ENCODE assay signal across 7 mouse cellular contexts in the genomic region with DNA sequence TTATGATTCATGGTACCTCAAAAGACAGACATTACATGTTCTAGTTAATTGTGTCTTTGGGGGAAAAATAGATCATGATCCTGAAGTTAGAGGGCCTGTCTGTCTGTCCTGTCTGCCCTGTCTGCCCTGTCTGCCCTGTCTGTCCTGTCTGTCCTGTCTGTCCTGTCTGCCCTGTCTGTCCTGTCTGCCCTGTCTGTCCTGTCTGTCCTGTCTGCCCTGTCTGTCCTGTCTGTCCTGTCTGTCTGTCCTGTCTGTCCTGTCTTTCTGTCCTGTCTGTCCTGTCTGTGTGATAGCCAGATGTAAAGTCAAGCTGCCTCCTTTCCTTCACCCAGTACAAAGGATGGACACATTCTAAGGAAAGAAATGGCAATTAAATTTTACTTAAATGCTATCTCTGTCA. TPM values are rescaled to one million over a fixed set of nuclear protein-coding genes. Genes with fewer than 3 reads are reported as not detected.
DNase-seq lines count a peak whose midpoint lies in the region; ATAC-seq and TF ChIP-seq lines count a peak whose summit lies in the region.

No protein-coding gene starts in this region.

- H3K27me3 ChIP-seq in hindbrain, embryonic 11.5 days (ENCODE audit: control insufficient read depth, insufficient read depth, low read length): no peaks in the 10 kb centered on the region
- H3K27me3 ChIP-seq in cerebellum, adult 2 months (ENCODE audit: control insufficient read depth, insufficient read depth, low read length): no peaks in the 10 kb centered on the region

- no peak overlapping the region for H3K27ac ChIP-seq in hindbrain, embryonic 11.5 days (ENCODE audit: low read depth, low read length)
- H3K27ac ChIP-seq in cerebellum, adult 2 months (ENCODE audit: insufficient read depth, low read length): no peak overlapping the region

- ATAC-seq in hindbrain, embryonic 11.5 days (ENCODE audit: low FRiP score): peak; percentile 87
- peak; percentile 94 for ATAC-seq in megakaryocyte-erythroid progenitor cell, adult 5-6 weeks (replicated peaks; ENCODE audit: low FRiP score, low TSS enrichment, poor library complexity, severe bottlenecking)

- peak; percentile 16 for DNase-seq in MN1 (ENCODE audit: low spot score)
- DNase-seq in c-Kit-positive CD71-positive TER-119-negative erythroid progenitor cells, embryonic 14.5 days (ENCODE audit: low read depth): peak; percentile 1
- peak; percentile 56 for DNase-seq in hindbrain, embryonic 11.5 days (ENCODE audit: low spot score)
- DNase-seq in adrenal gland, postnatal 25 days: no peak
- DNase-seq in cerebellum, adult 2 months: no peak
- no peak for DNase-seq in left cerebral cortex, adult 8-10 months (ENCODE audit: low spot score in 2 of 2)

- no peak overlapping the region for H3K9ac ChIP-seq in hindbrain, embryonic 11.5 days (ENCODE audit: low read depth, low read length)

- H3K4me2 ChIP-seq in hindbrain, embryonic 11.5 days (replicated peaks; ENCODE audit: low read depth, low read length): no peak overlapping the region

- no peak for TF ChIP-seq POLR2A in cerebellum, adult 2 months (IDR thresholded peaks at IDR 0.05; ENCODE audit: borderline replicate concordance, insufficient read depth, low read length)

- H3K36me3 ChIP-seq in hindbrain, embryonic 11.5 days (ENCODE audit: control insufficient read depth, insufficient read depth, low read length): no peaks in the 10 kb centered on the region

- H3K4me1 ChIP-seq in hindbrain, embryonic 11.5 days (replicated peaks; ENCODE audit: control insufficient read depth, insufficient read depth, low read length): no peaks in the 10 kb centered on the region
- no peaks in the 10 kb centered on the region for H3K4me1 ChIP-seq in cerebellum, adult 2 months (ENCODE audit: control insufficient read depth, insufficient read depth, low read length)

- no peak overlapping the region for H3K4me3 ChIP-seq in hindbrain, embryonic 11.5 days (ENCODE audit: low read depth, low read length)
- H3K4me3 ChIP-seq in cerebellum, adult 2 months (replicated peaks; ENCODE audit: insufficient read depth, low read depth, low read length): no peak overlapping the region

- no peaks in the 10 kb centered on the region for H3K9me3 ChIP-seq in hindbrain, embryonic 11.5 days (ENCODE audit: control insufficient read depth, low read length)

- no peak for TF ChIP-seq CTCF in cerebellum, adult 2 months (IDR thresholded peaks at IDR 0.05; ENCODE audit: borderline replicate concordance, insufficient read depth, low read depth, low read length)

RNA-seq across cellular contexts. Expression of gene Cd200, which starts 56.0 kb away (rescaled TPM):
- 49.4 and 52.9 TPM in 2 replicates for polyA plus RNA-seq in hindbrain, embryonic 11.5 days (2014; fragmentation: Nextera tagmentation; extraction: Ambion mirVana)
- not detected in 2 replicates for total RNA-seq in megakaryocyte-erythroid progenitor cell, adult 5-6 weeks (2014; fragmentation: Nextera tagmentation)
- total RNA-seq in megakaryocyte-erythroid progenitor cell, adult 5-6 weeks (2017): not detected in 2 replicates
- total RNA-seq in adrenal gland, postnatal 25 days (2021): 40.1 and 54.1 TPM in 2 replicates
- 68.1 and 69.7 TPM in 2 replicates for polyA plus RNA-seq in cerebellum, adult 2 months (2012; rRNA removed)
- total RNA-seq in left cerebral cortex, adult 8-10 months (2022): 100 to 1,000 TPM in 2 of 4 experiments, 10 to 100 TPM in 2; 93.1 to 117 (median 102) TPM

Comparison
In these comparisons a context has a peak if more than half of its experiments do, and no peak if none do; other contexts are left out.
1. DNase-seq: peak in MN1 (single experiment), c-Kit-positive CD71-positive TER-119-negative erythroid progenitor cells, embryonic 14.5 days (single experiment) and hindbrain, embryonic 11.5 days (single experiment); none in adrenal gland, postnatal 25 days (single experiment), cerebellum, adult 2 months (0 of 2) and left cerebral cortex, adult 8-10 months (0 of 2).
2. RNA of gene Cd200, which starts 56.0 kb away (total RNA-seq): 93.1 to 117 TPM in left cerebral cortex, adult 8-10 months and 40.1 to 54.1 TPM in adrenal gland, postnatal 25 days; not detected in megakaryocyte-erythroid progenitor cell, adult 5-6 weeks; every median in the first group is over 10 times any median in the second.